Mouse (Mus musculus): ENCODE measurements around the gene Fam187b. TPM values are rescaled to one million over a fixed set of nuclear protein-coding genes. Genes with fewer than 3 reads are reported as not detected.

Fam187b gene
- total and polyA plus RNA-seq, 3 experiments: not detected

GRCm38 (mm10) chr7:30964366-30964765, 9.2 kb upstream of the Fam187b start:
- Histone ChIP-seq H3K4me1 (ENCODE audit: control insufficient read depth in 1 of 2, insufficient read depth in 2 of 2, low read length in 2 of 2) (no peaks in the 10 kb centered on the region), H3K79me2 (ENCODE audit: control insufficient read depth, insufficient read depth, low read length, poor library complexity) (no peaks in the 10 kb centered on the region), H3K27me3 (ENCODE audit: control insufficient read depth in 1 of 2, insufficient read depth in 2 of 2, low read length in 2 of 2) (peaks cover 0 to 3% of the 10 kb centered on the region in 2 experiments; a peak in 3 of 4 replicates), H3K4me3 (ENCODE audit: control insufficient read depth in 1 of 2, insufficient read depth in 1 of 2, low read depth in 2 of 2, low read length in 2 of 2) (no peak overlapping the region), H3K9me3 (replicated peaks; ENCODE audit: insufficient read depth, low read length) (no peaks in the 10 kb centered on the region), H3K36me3 (ENCODE audit: control insufficient read depth in 1 of 2, insufficient read depth in 2 of 2, low read length in 2 of 2) (no peaks in the 10 kb centered on the region), H3K9ac (ENCODE audit: control insufficient read depth, low read depth, low read length, poor library complexity, severe bottlenecking) (no peak overlapping the region), H3K27ac (ENCODE audit: control insufficient read depth, low read depth, low read length) (no peak overlapping the region)
- DNase-seq (ENCODE audit: low read depth, low spot score): no peak
- TF ChIP-seq TAL1 (IDR thresholded peaks at IDR 0.05; ENCODE audit: low read length): no peak
- TF ChIP-seq MEF2A (IDR thresholded peaks at IDR 0.05; ENCODE audit: extremely low read depth, insufficient replicate concordance, low read depth, low read length, poor library complexity, severe bottlenecking): no peak
- TF ChIP-seq CHD2 (IDR thresholded peaks at IDR 0.05; ENCODE audit: low read length): no peak
- TF ChIP-seq GABPA (IDR thresholded peaks at IDR 0.05; ENCODE audit: low read depth, low read length): no peak
- no peak for TF ChIP-seq SMC3 (IDR thresholded peaks at IDR 0.05; ENCODE audit: low read depth, low read length)
- no peak for TF ChIP-seq POLR2AphosphoS2 (IDR thresholded peaks at IDR 0.05; ENCODE audit: low read length)
- TF ChIP-seq MYB (IDR thresholded peaks at IDR 0.05; ENCODE audit: low read depth, low read length): no peak
- TF ChIP-seq ZNF384 (IDR thresholded peaks at IDR 0.05; ENCODE audit: low read depth, low read length): no peak
- no peak for TF ChIP-seq NELFE (IDR thresholded peaks at IDR 0.05; ENCODE audit: low read depth, low read length)
- TF ChIP-seq RAD21 (IDR thresholded peaks at IDR 0.05; ENCODE audit: low read depth, low read length): no peak
- no peak for TF ChIP-seq POLR2AphosphoS5 (IDR thresholded peaks at IDR 0.05; ENCODE audit: borderline replicate concordance, low read depth, low read length)
- TF ChIP-seq MXI1 (IDR thresholded peaks at IDR 0.05; ENCODE audit: low read depth, low read length): no peak
- no peak for TF ChIP-seq UBTF (IDR thresholded peaks at IDR 0.05; ENCODE audit: borderline replicate concordance, insufficient read depth, low read depth, low read length)
- no peak for TF ChIP-seq POLR2A (IDR thresholded peaks at IDR 0.05; ENCODE audit: control insufficient read depth in 1 of 2, insufficient read depth in 1 of 2, low read depth in 1 of 2, low read length in 2 of 2, poor library complexity in 1 of 2)
- TF ChIP-seq TBP (IDR thresholded peaks at IDR 0.05; ENCODE audit: low read depth, low read length): no peak
- no peak for TF ChIP-seq MAX (IDR thresholded peaks at IDR 0.05; ENCODE audit: low read length)
- TF ChIP-seq GATA1 (IDR thresholded peaks at IDR 0.05; ENCODE audit: low read depth, low read length): no peak
- TF ChIP-seq MAZ (IDR thresholded peaks at IDR 0.05; ENCODE audit: low read depth, low read length): no peak
- TF ChIP-seq CHD1 (IDR thresholded peaks at IDR 0.05; ENCODE audit: low read depth, low read length): no peak
- no peak for TF ChIP-seq ETS1 (IDR thresholded peaks at IDR 0.05; ENCODE audit: low read depth, low read length)

GRCm38 (mm10) chr7:30965677-30966076, 7.9 kb upstream of the Fam187b start:
- Histone ChIP-seq H3K4me1 (ENCODE audit: control insufficient read depth in 1 of 2, insufficient read depth in 2 of 2, low read length in 2 of 2) (no peaks in the 10 kb centered on the region), H3K27me3 (ENCODE audit: control insufficient read depth in 1 of 2, insufficient read depth in 2 of 2, low read length in 2 of 2) (peaks cover 0 to 3% of the 10 kb centered on the region in 2 experiments; a peak in 3 of 4 replicates), H3K27ac (ENCODE audit: control insufficient read depth, low read depth, low read length) (no peak overlapping the region), H3K4me3 (ENCODE audit: control insufficient read depth in 1 of 2, insufficient read depth in 1 of 2, low read depth in 2 of 2, low read length in 2 of 2) (no peak overlapping the region), H3K9ac (ENCODE audit: control insufficient read depth, low read depth, low read length, poor library complexity, severe bottlenecking) (no peak overlapping the region), H3K9me3 (replicated peaks; ENCODE audit: insufficient read depth, low read length) (no peaks in the 10 kb centered on the region), H3K36me3 (ENCODE audit: control insufficient read depth in 1 of 2, insufficient read depth in 2 of 2, low read length in 2 of 2) (no peaks in the 10 kb centered on the region), H3K79me2 (ENCODE audit: control insufficient read depth, insufficient read depth, low read length, poor library complexity) (no peaks in the 10 kb centered on the region)
- TF ChIP-seq ZC3H11A (IDR thresholded peaks at IDR 0.05; ENCODE audit: low read depth, low read length) (no peak), TBP (IDR thresholded peaks at IDR 0.05; ENCODE audit: low read depth, low read length) (no peak), JUND (IDR thresholded peaks at IDR 0.05; ENCODE audit: low read depth, low read length) (no peak), RCOR1 (IDR thresholded peaks at IDR 0.05; ENCODE audit: low read depth, low read length) (no peak), E2F4 (IDR thresholded peaks at IDR 0.05; ENCODE audit: borderline replicate concordance, low read depth, low read length) (no peak), GATA1 (IDR thresholded peaks at IDR 0.05; ENCODE audit: low read depth, low read length) (no peak), CTCF (IDR thresholded peaks at IDR 0.05 in 2 of 3, conservative IDR thresholded peaks at IDR 0.05 in 1 of 3; ENCODE audit: control insufficient read depth in 1 of 3, insufficient read depth in 1 of 3, low read depth in 2 of 3, low read length in 3 of 3, poor library complexity in 1 of 3, severe bottlenecking in 1 of 3) (no peak), TAL1 (IDR thresholded peaks at IDR 0.05; ENCODE audit: low read length) (no peak), UBTF (IDR thresholded peaks at IDR 0.05; ENCODE audit: borderline replicate concordance, insufficient read depth, low read depth, low read length) (no peak), POLR2AphosphoS2 (IDR thresholded peaks at IDR 0.05; ENCODE audit: low read length) (no peak), ZMIZ1 (IDR thresholded peaks at IDR 0.05; ENCODE audit: low read depth, low read length) (no peak), SIN3A (IDR thresholded peaks at IDR 0.05; ENCODE audit: low read length) (no peak), MAZ (IDR thresholded peaks at IDR 0.05; ENCODE audit: low read depth, low read length) (no peak), BHLHE40 (IDR thresholded peaks at IDR 0.05; ENCODE audit: borderline replicate concordance, low read depth, low read length) (no peak), ELF1 (IDR thresholded peaks at IDR 0.05; ENCODE audit: low read depth, low read length) (no peak), CHD1 (IDR thresholded peaks at IDR 0.05; ENCODE audit: low read depth, low read length) (no peak)
- no peak for DNase-seq (ENCODE audit: low read depth, low spot score)

Measured in MEL (cell line).